Mouse (Mus musculus) right cerebral cortex, postnatal 14 days (tissue): ENCODE measurements around the gene Mef2a.

Source experiments
- DNase-seq: peaks from one replicate; pipeline ENCODE4 v3.0.0; 2022

The Mef2a gene

DNA sequence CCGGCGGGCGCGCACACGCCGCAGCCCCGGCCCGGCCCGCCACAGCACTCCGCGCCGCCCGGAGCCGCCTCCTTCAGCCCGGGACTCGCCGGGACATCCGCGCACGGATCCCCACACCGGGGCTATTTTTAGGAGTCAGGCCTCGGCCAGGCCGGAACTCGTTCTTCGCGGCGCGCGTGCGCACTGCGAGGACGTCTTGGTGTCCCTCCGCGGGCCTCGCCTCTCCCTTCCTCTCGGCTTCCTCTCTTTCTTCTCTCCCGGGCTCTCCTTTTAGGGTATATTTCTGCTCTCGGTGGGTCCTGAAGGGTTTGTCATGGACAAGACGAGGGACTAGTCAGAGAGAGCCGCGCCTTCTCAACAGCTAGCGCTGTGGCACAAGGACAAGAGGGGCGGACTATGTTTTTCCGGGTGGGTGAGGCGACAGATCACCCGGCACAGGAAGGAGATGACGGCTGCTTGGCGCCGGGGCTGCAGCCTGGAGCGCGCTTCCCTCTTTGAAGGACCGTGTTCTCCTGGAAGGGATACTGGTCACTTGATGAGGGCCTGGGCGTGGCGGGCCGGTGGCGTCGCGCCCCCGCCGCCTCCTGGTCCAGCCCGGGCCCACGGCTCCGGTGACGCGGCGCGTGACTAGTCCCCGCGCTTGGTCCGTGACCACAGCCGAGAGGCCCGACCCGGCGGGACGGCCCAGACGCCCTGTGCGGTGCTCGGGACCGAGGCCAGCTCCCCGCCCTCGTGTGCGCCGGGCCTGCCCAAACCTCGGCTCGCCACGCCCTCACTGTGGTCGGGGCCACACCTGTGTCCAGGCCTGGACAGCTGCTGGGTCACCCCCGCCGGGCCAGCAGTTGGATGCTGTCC, at the start of gene Mef2a:
Gene Mef2a (minus strand): TSS at position 130 of the 855 bp plus-strand sequence.
- peak; percentile 98 for DNase-seq

DNA sequence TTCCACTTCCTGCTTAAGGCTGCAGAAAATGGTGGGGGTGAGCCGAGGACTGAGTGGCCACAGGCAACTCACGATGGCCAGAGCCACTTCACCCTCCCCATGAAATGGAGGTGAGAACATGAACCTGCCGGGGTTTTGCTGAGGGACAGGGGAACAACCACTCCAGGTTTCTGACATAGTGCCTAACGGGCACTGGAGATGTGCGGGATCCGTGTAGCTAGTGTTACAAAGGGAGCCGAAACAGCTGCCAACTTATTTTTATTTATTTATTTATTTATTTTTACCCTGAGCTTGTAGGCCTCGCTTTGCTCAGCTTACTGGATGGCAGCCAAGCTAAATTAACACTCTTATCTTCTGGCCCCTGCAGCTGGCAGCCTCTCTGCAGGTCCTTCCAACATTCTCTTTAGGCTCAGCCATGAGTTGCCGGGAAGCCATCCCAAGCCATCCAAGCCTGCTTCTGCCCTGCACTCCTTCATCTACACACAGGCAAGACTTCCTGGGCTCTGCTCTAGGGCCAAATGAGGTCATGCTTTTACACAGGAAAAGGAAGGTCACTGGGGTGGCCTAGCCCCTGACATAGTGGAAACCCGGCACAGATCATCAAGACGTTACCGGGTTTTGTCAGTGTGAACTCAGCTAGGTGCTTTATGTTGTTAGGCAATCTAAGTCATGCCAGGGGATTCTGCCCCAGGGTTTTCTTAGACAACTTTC, 49.0 kb upstream of the Mef2a start:
- DNase-seq, result no peak

DNA sequence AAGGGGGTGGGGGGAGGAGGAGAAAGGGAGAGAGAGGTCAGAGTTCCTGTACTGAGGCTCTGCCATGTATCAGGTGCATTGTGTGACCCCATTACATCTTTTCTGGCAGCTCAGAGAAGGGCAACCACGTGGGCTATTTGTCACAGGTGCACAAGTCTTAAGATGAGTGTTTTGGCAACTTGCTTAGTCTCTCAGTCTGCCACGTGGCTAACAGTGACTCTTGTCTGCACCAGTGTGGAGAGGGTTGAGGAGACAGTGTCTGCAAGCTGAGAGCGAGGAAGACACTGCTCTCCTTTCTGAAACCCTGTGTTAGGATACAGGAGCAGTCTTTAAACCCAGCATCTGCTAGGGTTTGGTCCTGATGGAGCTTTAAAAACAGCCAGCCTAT, 48.4 kb upstream of the Mef2a start:
- DNase-seq, result no peak

DNA sequence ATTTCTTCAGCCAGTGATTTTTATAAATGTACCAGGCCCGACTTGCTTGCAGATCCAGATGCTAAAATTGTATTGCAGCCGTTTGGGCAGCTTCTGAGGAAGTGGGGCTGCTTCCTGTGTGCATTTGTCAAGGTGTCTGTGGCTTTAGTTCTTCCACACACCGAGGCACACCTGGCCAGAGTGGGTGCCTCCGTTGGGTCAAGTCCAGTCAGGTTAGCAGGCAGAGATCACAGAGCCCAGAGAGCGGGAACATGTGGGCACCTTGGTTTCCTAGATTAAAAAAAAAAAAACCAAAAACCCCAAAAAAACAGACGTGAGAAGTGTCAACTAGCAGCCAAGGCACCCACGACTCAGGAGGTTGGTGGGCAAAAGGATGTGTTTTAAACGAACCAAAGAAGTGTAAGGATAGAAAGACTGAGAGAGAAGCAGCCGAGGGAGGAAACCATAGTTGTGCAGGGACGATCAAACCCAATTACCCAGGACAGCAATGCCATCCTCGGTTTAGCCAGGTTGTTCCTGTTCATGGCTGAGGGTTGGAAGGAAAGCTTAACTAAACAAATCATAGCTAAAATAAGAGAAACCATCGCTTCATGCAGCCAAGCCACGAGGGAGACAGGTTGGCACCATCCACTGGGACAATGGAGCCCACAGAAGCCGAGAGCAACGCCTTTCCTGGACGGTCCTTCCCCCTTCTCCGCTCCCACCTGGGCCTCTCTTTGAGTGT, 47.1 kb upstream of the Mef2a start:
- DNase-seq, result no peak

DNA sequence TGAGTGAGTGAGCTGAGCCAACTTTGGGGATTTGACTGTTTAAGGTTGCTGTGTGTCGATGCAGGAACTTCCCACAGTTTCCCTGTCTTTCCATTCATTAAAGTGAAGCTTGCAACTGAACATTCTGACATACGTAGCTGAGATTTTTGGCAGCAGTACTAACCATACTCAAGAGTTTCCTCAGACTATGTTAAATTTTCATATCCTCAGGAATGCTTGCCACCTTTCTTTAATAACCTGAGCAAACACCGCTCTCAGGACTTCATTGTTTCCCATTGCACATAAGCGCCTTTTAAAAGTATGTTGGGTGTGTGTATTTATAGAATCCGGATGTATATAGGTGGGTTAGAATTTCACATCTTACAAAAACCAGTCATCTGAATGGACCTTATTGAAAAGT, 45.5 kb upstream of the Mef2a start:
- DNase-seq, result no peak

DNA sequence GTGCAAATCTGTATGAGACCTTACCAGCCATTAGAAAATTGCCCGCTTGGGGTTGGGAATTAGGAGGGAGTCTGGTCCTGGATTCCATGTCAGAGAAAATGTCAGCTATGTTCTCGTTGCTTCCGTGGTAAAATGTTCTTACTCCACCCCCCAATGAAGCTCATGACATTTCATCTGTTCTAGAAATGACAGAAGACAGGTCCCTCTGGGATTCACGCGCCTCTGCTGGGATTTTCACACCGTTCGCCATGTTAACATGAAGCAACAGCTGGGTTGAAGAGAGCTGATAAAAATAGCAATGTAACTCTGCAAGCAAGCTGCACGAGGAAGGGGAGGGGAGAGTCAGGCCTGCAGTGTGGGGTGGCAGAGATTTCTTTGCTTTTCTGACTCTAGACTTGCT, 42.1 kb upstream of the Mef2a start:
- DNase-seq, result no peak

DNA sequence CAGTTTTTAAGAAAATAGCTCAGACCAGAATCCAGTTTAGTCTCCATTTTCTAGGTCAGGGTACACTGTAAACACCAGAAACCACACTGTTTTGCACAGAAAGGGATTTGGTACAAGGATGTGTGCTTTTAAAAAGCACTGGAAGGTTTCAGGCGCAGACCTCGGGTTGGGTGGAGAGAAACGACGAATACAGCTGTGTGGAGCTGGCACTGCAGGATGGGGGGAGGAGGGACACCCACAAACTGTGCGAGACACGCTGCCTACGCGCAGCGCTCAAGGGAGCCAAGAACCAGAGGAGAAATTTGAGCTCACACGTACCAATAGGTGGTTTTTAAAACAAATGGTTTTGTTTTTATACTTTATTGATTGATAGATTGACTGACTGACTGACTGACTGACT, 40.0 kb upstream of the Mef2a start:
- DNase-seq, result no peak

DNA sequence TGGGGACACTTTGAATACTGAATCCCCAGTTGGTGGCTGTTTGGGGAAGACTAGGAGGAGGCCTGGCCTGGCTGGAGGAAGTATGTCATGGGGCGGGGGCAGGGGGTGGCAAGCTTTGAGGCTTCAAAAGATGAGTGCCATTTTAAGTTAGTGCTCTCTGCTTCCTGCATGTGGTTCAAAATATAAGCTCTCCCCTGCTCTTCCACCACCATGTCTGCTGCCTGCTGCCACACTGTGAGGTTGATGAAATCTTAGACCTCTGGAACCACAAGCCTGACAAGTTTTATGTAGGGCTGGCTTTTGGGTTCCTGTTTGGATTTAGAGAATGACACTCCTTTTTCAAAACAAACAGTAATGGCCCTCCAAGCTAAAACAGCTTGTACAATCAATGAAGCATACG, 34.4 kb upstream of the Mef2a start:
- no peak for DNase-seq

DNA sequence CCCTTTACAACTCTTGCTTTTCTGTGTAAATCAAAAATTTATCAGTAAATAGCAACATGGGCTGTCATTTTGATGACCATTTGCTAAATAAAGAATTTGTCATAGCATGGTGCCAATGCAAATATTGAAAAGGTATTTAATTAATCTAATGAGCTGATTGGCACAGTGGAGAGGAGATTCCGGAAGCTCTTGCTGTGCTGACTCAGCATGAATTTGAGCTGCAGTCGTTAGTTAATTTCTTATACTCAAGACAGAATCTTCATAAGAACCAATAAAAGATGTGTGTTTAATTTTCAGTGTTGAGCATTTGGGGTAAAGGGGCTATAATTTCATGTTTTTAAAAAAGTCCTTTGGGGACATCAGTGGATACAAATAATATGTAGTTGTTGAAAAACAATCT, 31.5 kb upstream of the Mef2a start:
- no peak for DNase-seq

DNA sequence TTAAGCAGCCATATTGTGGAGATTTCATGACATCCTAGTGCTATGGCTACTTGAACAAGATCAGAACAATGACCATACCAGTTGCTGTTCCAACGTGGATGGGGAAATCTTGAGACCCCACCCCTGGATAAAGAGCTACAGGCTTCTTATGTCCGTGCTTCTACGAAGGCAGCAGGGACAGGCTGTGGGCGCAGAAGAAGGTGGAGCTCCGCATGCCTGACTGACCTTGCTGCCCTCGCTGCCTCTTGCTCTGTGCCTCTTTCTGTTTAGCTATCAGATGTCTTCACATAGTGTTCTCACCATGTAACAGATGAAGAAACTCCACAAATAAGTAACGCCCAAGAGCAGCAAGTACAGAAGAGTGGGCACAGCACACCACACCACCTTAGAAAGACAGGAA, 29.7 kb upstream of the Mef2a start:
- no peak for DNase-seq

DNA sequence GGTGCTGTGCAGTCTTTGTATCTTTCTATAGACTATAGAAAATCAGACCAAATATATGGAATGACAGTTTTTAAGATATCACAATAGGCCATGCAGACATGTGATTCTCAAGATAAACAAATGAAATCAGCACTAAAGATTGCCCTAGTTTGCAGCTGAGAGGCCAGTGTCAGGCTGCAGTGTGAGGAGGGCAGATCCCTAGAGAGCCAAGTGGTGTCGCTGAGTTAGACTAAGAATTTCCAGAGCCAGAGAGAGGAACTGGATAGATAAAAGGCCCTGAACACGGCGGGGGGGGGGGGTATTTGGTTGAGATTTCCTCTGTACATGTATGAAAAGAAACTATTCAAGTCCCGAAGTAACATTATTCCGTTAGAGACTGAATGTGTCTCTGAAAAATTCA, 28.7 kb upstream of the Mef2a start:
- DNase-seq, result no peak

DNA sequence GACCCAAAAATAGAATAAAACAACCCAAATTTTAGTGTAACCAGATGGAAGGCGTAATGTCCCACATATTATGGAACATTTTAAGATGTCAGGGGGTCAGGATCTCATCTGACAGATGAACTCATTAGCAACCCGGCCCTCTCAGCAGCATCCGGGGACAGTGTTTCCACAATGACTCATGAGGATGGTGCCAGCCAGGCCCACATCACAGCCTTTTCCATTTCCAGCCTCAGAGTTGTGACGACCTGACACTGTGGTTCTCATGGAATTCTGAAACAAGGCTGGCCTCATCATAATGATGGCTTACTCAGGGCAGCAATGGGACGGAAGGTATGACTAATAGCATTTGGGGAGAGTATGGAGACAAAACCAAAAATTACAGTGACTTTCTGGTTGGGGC, 18.1 kb upstream of the Mef2a start:
- DNase-seq, result no peak

DNA sequence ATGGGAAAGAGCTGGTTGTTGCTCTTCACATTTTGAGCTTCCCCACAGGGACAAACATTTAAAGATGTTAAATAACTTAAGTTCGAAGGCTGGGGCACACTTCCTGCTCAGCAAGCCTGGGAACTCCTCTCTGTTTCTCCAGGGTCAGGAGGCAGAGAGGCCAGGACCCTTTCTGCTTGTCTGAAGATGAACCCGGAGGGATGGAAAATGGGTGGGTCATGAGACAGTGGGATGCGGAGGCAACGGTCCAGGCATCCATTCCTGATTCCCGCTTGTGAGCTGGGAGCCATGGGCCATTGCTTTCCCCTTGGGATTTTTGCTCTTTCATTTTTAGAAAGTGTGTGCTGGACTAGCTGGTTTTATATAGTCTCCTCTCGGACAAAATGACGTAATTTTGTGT, 17.4 kb upstream of the Mef2a start:
- no peak for DNase-seq

DNA sequence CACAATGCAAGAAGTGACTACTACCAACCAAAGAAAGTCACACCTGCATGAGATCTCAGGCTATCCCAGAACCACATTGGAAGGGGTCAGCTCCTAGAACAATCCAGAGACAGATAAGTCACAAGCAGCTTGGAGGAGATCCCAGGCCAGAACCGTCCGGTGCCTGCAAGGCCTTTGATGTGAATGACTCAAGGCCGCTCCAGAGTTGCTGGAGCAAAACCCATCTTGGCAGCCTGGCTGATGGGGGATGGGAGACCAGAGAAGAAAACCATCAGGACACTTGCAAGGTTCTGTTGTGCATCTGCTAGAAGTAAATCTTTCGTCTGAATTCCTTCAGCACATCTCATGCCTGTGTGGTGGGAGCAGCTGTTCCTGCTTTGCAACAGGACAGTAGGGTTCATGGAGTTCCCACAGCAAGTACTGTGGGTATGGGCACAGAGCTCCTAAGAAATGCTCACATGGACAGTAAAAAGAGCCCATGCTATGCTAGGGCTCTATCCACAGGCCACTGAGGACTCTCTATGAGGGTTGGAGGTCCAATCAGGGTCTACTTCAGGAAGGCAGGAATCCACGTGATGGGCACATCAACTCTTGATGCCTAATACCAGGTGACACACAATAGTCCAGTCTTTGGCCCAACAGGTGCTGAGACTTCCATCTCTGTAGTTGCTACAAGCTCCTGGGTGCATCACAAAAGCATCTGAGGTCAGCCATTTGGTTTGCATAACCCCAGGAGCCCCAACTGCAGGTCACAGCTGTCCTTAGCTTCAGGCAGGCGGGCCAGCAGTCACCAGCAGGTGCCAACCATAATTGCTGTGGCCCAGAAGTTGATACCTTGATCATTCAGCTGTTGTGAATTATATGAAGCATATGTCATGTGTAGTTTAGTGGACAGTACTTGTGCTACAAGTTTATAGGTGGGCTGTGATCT, 12.5 kb upstream of the Mef2a start:
- DNase-seq, result no peak

DNA sequence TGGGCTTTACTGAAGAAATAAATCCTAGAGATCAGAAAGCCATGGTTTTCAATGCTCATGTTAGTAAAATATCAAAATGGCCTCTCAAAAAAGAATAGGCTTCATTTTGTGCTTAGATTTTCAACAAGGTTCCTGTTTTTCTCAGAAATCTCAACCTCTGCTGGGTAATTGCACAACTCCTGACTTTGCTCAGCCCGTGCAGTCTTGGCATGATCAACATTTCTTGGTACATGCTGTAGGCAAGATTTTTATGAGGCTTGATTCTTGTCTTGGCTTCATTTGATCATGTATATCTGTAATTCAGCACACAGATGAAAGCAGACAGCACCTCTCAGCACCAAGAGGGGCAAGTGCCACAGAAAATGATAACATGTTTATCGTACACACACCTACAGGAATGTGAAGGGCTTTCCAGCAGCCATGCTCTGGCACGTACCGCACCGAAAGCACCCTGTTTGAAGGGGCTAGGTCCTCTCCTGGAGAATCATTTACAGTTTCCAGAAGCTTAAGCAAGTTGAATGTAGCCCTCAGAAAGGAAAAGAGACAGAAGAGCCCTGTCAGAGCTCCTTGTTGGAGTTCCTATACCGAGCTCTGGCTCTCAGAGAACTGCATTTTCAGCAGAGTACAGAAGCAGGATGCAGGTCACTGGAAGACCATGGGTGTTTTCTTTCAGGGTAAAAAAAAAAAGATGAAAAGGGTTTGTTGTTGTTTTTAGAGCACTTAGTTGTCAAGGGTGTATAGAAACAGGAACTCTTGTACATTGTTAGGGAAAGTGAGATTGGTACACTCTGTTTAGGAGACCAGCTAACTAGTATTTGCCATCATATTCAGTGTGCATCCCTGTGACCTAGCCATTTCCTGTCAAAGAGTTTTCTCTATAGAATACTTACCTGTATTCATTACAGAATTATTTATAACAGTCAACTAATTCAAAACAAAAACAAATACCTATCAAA, 7.8 kb upstream of the Mef2a start:
- no peak for DNase-seq

DNA sequence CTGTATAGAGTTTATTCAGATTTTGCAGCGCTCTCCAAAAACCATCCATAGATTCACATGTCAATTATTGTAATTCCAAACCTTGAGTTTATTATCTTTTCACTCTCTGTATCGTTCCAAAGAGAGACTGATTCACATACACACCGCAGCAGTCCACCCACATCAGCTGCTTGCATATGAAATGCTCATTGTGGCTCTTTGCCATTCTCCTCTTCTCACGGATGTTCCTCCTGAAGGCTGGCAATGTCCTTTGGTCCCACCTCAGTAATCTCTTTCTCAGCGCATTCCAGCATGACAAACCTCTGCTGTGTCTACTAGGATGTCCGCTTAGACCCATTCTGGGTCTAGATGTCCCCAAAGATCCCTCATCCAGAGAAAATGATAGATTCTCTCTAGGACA, 4.1 kb upstream of the Mef2a start:
- no peak for DNase-seq

DNA sequence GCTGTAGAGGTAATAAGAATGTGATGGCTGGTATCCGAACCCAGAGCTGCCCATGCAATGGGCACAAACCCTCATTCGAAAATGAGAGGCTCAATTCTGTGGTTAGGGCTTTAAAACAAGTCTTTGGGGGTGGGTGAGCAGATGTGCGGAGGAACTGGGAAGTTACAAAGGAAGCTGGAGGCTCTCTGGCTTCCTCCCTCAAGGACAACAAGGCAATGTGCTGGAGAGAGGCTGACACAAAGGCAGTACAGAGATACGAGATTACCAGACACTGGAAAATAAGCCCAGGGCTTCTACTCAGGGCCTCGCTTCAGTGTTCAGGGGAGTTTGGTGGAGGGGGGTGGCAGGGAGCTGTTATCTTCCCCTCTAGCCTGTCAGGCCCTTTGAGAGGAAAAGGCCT, 1.3 kb upstream of the Mef2a start:
- no peak for DNase-seq

DNA sequence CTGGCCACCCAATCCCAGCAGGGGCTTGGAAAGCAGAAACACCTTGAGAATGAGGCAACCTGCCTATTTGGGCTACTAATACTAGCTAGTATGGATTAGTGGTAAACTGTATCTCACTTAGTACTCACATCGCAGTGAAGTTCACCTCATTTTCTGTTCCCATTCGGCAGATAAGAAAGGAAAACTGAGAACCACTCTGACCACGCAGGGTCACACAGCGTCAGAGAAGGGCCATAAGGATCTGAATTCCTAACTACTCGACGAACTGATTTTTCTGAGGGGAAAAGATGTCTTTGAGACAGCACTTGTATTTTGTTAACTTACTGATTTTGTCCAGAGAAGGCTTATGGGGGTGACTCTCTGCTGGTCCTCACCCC, 914 bp upstream of the Mef2a start:
- no peak for DNase-seq

DNA sequence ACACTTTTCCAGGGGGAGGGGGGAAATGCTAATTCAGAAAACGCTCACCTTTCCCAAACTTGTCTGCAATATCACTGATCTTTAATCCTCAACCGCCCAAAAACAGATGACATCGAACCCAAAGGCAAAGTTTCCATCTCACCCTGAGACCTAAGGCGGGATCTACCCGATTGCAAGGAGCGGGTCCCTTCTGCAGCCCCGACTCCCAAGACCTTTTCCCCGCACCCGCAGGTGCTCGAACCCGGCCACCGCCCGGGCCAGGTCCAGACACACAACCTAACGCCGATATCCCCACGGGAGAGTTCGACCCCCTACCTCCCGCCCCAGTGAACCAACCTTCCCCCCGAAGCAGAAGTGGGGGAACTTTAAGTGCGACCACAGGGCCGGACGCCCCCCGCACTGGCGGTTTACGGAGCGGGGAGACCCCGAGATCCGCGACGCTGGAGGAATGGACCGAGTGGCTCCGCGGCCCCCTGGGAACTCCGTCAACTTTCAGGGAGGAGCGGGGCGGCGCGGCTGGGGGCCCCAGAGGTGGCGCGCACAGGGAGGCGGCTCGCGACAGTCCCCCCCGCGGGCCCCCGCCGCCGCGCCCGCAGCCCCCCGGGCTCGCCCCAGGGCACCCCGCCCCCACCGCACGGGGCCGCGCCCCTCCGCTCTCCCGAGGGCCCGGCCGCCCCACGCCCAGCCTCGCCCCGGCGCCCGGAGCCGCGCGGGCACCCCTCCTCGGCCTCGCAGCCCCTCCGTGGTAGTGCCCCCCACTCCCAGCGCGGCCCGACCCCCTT, 576 bp downstream of the Mef2a start:
- DNase-seq, result peak; percentile 36

DNA sequence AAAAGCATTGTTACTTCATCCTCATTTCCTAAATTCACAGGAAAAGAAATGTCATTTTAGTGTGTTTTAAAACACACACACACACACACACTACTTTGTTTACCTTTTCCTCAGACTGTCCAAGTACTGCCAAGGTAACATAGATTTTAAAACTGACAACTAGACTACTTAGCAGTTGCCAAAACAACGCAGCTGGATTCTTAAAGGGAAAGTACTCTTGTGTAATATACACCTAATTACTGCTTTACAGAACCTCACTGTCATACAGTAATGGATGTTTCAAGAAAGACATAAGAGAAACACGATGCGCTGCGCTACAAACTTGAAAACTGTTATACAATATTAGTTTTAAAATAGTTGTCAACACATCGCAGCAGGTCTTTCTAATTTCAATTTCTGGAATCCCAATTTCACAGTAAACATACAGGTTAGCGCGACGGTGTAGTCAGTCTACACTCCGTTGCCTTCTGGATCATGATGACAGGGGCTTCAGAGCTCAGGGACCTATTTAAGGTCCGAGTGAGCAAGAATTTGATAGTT, 1.2 kb downstream of the Mef2a start:
- DNase-seq, result no peak

DNA sequence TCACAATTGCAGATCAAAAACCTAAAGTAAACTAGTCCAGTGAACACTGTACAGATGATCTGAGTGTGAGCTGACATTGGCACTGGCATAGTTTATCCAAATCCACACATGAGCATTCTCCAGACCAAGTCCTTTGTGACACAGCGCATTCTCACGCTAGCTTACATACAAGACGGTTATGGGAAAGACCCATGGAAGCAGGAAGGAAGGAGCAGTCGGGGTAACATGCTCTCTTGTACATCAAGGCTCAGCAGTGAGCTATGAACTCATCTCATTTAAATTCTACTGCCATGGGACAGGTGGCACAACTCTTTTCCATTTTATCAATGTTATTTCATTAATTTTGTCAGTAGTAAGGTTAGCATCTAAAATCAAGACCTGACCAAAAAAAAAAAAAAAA, 3.0 kb downstream of the Mef2a start:
- no peak for DNase-seq
